In the genomic region with DNA sequence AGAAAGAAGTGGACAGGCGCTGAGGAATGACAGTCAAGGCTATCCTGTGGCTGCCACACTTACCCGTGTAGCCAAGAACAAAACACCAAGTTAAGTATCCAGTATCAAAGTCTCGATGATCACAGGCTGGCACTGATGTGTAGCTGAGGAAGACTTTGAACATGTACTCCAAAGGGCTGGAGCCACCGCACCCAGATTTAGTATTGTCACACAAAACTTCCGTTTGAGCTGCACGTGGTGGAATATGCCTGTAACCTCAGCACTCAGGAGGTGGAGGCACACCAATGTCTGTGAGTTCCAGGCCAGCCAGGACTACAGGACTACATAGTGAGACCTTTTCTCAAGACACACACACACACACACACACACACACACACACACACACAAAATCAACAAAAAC, we compare ENCODE assay signal across 25 mouse cellular contexts.
"Had no signal": no experiment of that assay in that cellular context is flagged by ENCODE, and none has a peak within 500 bp of the region (broad histone marks: within the 10 kb centered on the region; RNA-seq: fewer than 3 reads in every experiment).

No protein-coding gene starts in this region.

- H3K4me2 ChIP-seq: heart, embryonic 11.5 days; heart, embryonic 13.5 days; heart, embryonic 15.5 days; hindbrain, embryonic 13.5 days; hindbrain, embryonic 15.5 days; kidney, embryonic 15.5 days; limb, embryonic 13.5 days; limb, embryonic 15.5 days; liver, embryonic 13.5 days had no signal

- H3K4me3 ChIP-seq: gastrocnemius, adult 2 months; heart, adult 2 months; heart, embryonic 13.5 days; heart, embryonic 15.5 days; hindbrain, embryonic 13.5 days; hindbrain, embryonic 15.5 days; kidney, embryonic 15.5 days; limb, embryonic 13.5 days; limb, embryonic 15.5 days; liver, embryonic 13.5 days had no signal

- DNase-seq: gastrocnemius, adult 2 months; gastrocnemius, postnatal 10 days; gastrocnemius, postnatal 25 days; heart, adult 2 months; heart, postnatal 36 days; kidney, adult 11 months; kidney, adult 2 months; kidney, adult 9 months; kidney, postnatal 14 days; kidney, postnatal 36 days; layer of hippocampus, adult 9-11 months; layer of hippocampus, postnatal 36 days; left cerebral cortex, postnatal 4 days; liver, embryonic 13.5 days had no signal

- H3K36me3 ChIP-seq: liver, embryonic 13.5 days had no signal

- H3K27ac ChIP-seq: gastrocnemius, adult 2 months; heart, adult 2 months; heart, embryonic 13.5 days; heart, embryonic 15.5 days; hindbrain, embryonic 13.5 days; hindbrain, embryonic 15.5 days; hindbrain, postnatal 0 days; kidney, embryonic 15.5 days; kidney, postnatal 0 days; limb, embryonic 13.5 days; limb, embryonic 15.5 days; liver, embryonic 13.5 days had no signal

- H3K9ac ChIP-seq: heart, embryonic 13.5 days; heart, embryonic 15.5 days; hindbrain, embryonic 13.5 days; hindbrain, embryonic 15.5 days; kidney, embryonic 15.5 days; limb, embryonic 13.5 days; limb, embryonic 15.5 days; liver, embryonic 13.5 days had no signal

- H3K9me3 ChIP-seq: heart, embryonic 13.5 days; heart, embryonic 15.5 days; hindbrain, embryonic 13.5 days; hindbrain, embryonic 15.5 days; kidney, embryonic 15.5 days; limb, embryonic 13.5 days; limb, embryonic 15.5 days; liver, embryonic 13.5 days had no signal

- H3K27me3 ChIP-seq: heart, embryonic 13.5 days; heart, embryonic 15.5 days; hindbrain, embryonic 13.5 days; hindbrain, embryonic 15.5 days; kidney, embryonic 15.5 days; limb, embryonic 13.5 days; limb, embryonic 15.5 days; liver, embryonic 13.5 days had no signal

- ATAC-seq: hindbrain, postnatal 0 days; intestine, embryonic 16.5 days had no signal
